Mouse (Mus musculus) kidney, adult 2 months (tissue): ENCODE results near the gene Taok2.

Experiments
- CTCF ChIP-seq: fragments of 200-500 bp; conservative IDR thresholded peaks from 2 replicates; pipeline ENCODE4 v1.5.1; 2011; ENCODE audit warnings: low read depth, mild to moderate bottlenecking, control low read depth, low read length, moderate library complexity, mixed read lengths; ENCODE audit not compliant: insufficient read depth, insufficient read length
- POLR2A ChIP-seq: fragments of 200-500 bp; IDR thresholded peaks from one replicate; pipeline ENCODE4 v1.6.1; 2011; ENCODE audit warnings: low read depth, low read length, control low read depth

GRCm38 (mm10) chr7:126823202-126823711 lies 61.2 kb downstream of the Taok2 start:
- TF ChIP-seq CTCF (no peak), POLR2A (no peak)
